Mouse (Mus musculus) CH12.LX (cell line): ENCODE results near the gene Sergef. TPM values are rescaled to one million over a fixed set of nuclear protein-coding genes. Genes with fewer than 3 reads are reported as not detected.

Experiments
- DNase-seq: peaks from one replicate; pipeline ENCODE4 v3.0.0-alpha.2; 2013; ENCODE audit errors: extremely low read depth
- H3K27ac ChIP-seq: 2 replicates; pipeline ENCODE4 v1.5.1; 2012; ENCODE audit warnings: low read depth, mild to moderate bottlenecking, control low read depth, moderate library complexity; ENCODE audit not compliant: insufficient read depth
- H3K27me3 ChIP-seq: replicated peaks from 2 replicates; pipeline ENCODE3; 2012; ENCODE audit warnings: inconsistent platforms
- H3K36me3 ChIP-seq, 2 experiments: replicated peaks in 1 of 2; 2 replicates each; pipeline versions ENCODE3 to v1.6.1; 2012; ENCODE audit warnings: inconsistent platforms in 1 of 2, low read length in 1 of 2, mild to moderate bottlenecking in 1 of 2, mixed read lengths in 1 of 2, moderate library complexity in 1 of 2; ENCODE audit not compliant: control insufficient read depth in 1 of 2, insufficient read depth in 1 of 2
- H3K4me1 ChIP-seq, 2 experiments: 2 replicates each; pipeline ENCODE4 v1.6.1; 2012; ENCODE audit warnings: inconsistent platforms in 1 of 2, moderate library complexity in 1 of 2; ENCODE audit not compliant: insufficient read depth in 2 of 2, control insufficient read depth in 1 of 2
- H3K4me2 ChIP-seq: 2 replicates; pipeline ENCODE4 v1.6.1; 2012; ENCODE audit warnings: low read depth, mild to moderate bottlenecking, control low read depth; ENCODE audit not compliant: poor library complexity, insufficient read depth, severe bottlenecking
- H3K4me3 ChIP-seq, 3 experiments: fragments of 150-350 bp in 1 of 3; sonication (generic) in 1 of 3; replicated peaks in 1 of 3; 2 replicates each; pipeline versions ENCODE3 to v1.5.1; 2011 to 2012; ENCODE audit warnings: low read depth in 2 of 3, low read length in 2 of 3, mild to moderate bottlenecking in 2 of 3, moderate library complexity in 2 of 3, control low read depth in 1 of 3, improper control_type of control experiment in 1 of 3, inconsistent platforms in 1 of 3, mixed read lengths in 1 of 3; ENCODE audit not compliant: poor library complexity in 1 of 3
- H3K79me2 ChIP-seq: replicated peaks from 2 replicates; pipeline ENCODE4 v1.6.1; 2012; ENCODE audit warnings: mild to moderate bottlenecking, moderate library complexity; ENCODE audit not compliant: control insufficient read depth, poor library complexity, insufficient read depth, severe bottlenecking; ENCODE audit errors: extremely low read depth
- H3K9ac ChIP-seq: 2 replicates; pipeline ENCODE4 v1.6.1; 2012; ENCODE audit warnings: low read depth, mild to moderate bottlenecking, control low read depth, moderate library complexity; ENCODE audit not compliant: insufficient read depth
- H3K9me3 ChIP-seq: replicated peaks from 2 replicates; pipeline ENCODE3; 2012; ENCODE audit warnings: low read length, inconsistent platforms, mixed read lengths
- BHLHE40 ChIP-seq: IDR thresholded peaks from 2 replicates; pipeline ENCODE4 v1.6.1; 2011; ENCODE audit warnings: mild to moderate bottlenecking, low read depth, low read length, improper control_type of control experiment
- CHD1 ChIP-seq: IDR thresholded peaks from 2 replicates; pipeline ENCODE4 v1.6.1; 2012; ENCODE audit warnings: low read depth, low read length, improper control_type of control experiment, inconsistent platforms
- CTCF ChIP-seq, 2 experiments: IDR thresholded peaks in 1 of 2; conservative IDR thresholded peaks in 1 of 2; 2 replicates each; pipeline ENCODE4 v1.5.1; 2011 to 2012; ENCODE audit warnings: low read depth in 2 of 2, low read length in 2 of 2, improper control_type of control experiment in 1 of 2, inconsistent platforms in 1 of 2, mild to moderate bottlenecking in 1 of 2, moderate library complexity in 1 of 2
- ELF1 ChIP-seq: IDR thresholded peaks from 2 replicates; pipeline ENCODE4 v1.6.1; 2014; ENCODE audit warnings: low read depth, mild to moderate bottlenecking, inconsistent platforms, low read length, improper control_type of control experiment
- GABPA ChIP-seq: IDR thresholded peaks from 2 replicates; pipeline ENCODE4 v1.6.1; 2012; ENCODE audit warnings: low read depth, low read length, improper control_type of control experiment, inconsistent platforms; ENCODE audit not compliant: insufficient replicate concordance
- JUN ChIP-seq: IDR thresholded peaks from 2 replicates; pipeline ENCODE4 v1.6.1; 2011; ENCODE audit warnings: low read depth, mild to moderate bottlenecking, low read length, improper control_type of control experiment, moderate library complexity; ENCODE audit not compliant: insufficient read depth
- JUND ChIP-seq: conservative IDR thresholded peaks from 2 replicates; pipeline ENCODE4 v1.6.1; 2011; ENCODE audit warnings: low read depth, low read length, improper control_type of control experiment
- MAFK ChIP-seq: IDR thresholded peaks from 2 replicates; pipeline ENCODE4 v1.6.1; 2011; ENCODE audit warnings: low read length, improper control_type of control experiment; ENCODE audit not compliant: insufficient replicate concordance
- MAX ChIP-seq: IDR thresholded peaks from 2 replicates; pipeline ENCODE4 v1.6.1; 2011; ENCODE audit warnings: low read length, improper control_type of control experiment
- MAZ ChIP-seq: IDR thresholded peaks from 2 replicates; pipeline ENCODE4 v1.6.1; 2012; ENCODE audit warnings: low read depth, mild to moderate bottlenecking, inconsistent platforms, low read length, improper control_type of control experiment, moderate library complexity
- MEF2A ChIP-seq: IDR thresholded peaks from 2 replicates; pipeline ENCODE4 v1.6.1; 2014; ENCODE audit warnings: low read depth, mild to moderate bottlenecking, inconsistent platforms, low read length, improper control_type of control experiment, borderline replicate concordance
- MXI1 ChIP-seq: IDR thresholded peaks from 2 replicates; pipeline ENCODE4 v1.6.1; 2011; ENCODE audit warnings: mild to moderate bottlenecking, low read depth, low read length, improper control_type of control experiment
- NELFE ChIP-seq: IDR thresholded peaks from 2 replicates; pipeline ENCODE4 v1.6.1; 2011; ENCODE audit warnings: low read depth, low read length, improper control_type of control experiment
- PAX5 ChIP-seq: IDR thresholded peaks from 2 replicates; pipeline ENCODE4 v1.6.1; 2012; ENCODE audit warnings: low read length, inconsistent platforms, mixed read lengths
- POLR2A ChIP-seq: IDR thresholded peaks from 2 replicates; pipeline ENCODE4 v1.6.1; 2011; ENCODE audit warnings: low read depth, mild to moderate bottlenecking, improper control_type of control experiment, low read length
- POLR2AphosphoS2 ChIP-seq: IDR thresholded peaks from 2 replicates; pipeline ENCODE4 v1.6.1; 2011; ENCODE audit warnings: low read depth, low read length, improper control_type of control experiment
- RAD21 ChIP-seq: IDR thresholded peaks from 2 replicates; pipeline ENCODE4 v1.6.1; 2011; ENCODE audit warnings: low read depth, mild to moderate bottlenecking, low read length, improper control_type of control experiment, moderate library complexity
- RCOR1 ChIP-seq: conservative IDR thresholded peaks from 2 replicates; pipeline ENCODE4 v1.6.1; 2012; ENCODE audit warnings: low read depth, mild to moderate bottlenecking, inconsistent platforms, low read length, improper control_type of control experiment
- SIN3A ChIP-seq: IDR thresholded peaks from 2 replicates; pipeline ENCODE4 v1.6.1; 2012; ENCODE audit warnings: low read length, improper control_type of control experiment, inconsistent platforms
- USF1 ChIP-seq: IDR thresholded peaks from 2 replicates; pipeline ENCODE4 v1.6.1; 2014; ENCODE audit warnings: low read depth, mild to moderate bottlenecking, inconsistent platforms, low read length, improper control_type of control experiment
- ZC3H11A ChIP-seq: IDR thresholded peaks from 2 replicates; pipeline ENCODE4 v1.6.1; 2012; ENCODE audit warnings: low read depth, mild to moderate bottlenecking, inconsistent platforms, low read length, improper control_type of control experiment
- ZKSCAN1 ChIP-seq: IDR thresholded peaks from 2 replicates; pipeline ENCODE4 v1.6.1; 2012; ENCODE audit warnings: low read depth, inconsistent platforms, low read length, improper control_type of control experiment, borderline replicate concordance
- dilution Hi-C: fragments of 300-500 bp; cut with MboI; formaldehyde crosslinking; loops from 2 replicates; pipeline ENCODE4 v1.14.3; 2020; ENCODE audit warnings: low sequenced_read_pairs; ENCODE audit not compliant: extremely low pct_unique_long_range_greater_than_20kb, extremely low pct_ligation_motif_present
- in situ Hi-C: fragments of 300-500 bp; cut with MboI; formaldehyde crosslinking; loops from 3 replicates; pipeline ENCODE4 v1.14.3; 2019; ENCODE audit warnings: low sequenced_read_pairs, low pct_ligation_motif_present, low pct_unique_long_range_greater_than_20kb, mixed read lengths
- polyA plus RNA-seq: library from polyadenylated mRNA; unstranded; fragments of >175 nt; gene quantifications from 2 replicates; pipeline ENCODE4 v1.2.1, GENCODE M21; 2012; ENCODE audit warnings: low read depth; ENCODE audit not compliant: insufficient read length
- total RNA-seq, 2 experiments: library from RNA; depleted of rRNA; stranded (reverse); fragments of 300-350 nt in 1 of 2; fragments of >200 nt in 1 of 2; gene quantifications; 2 replicates each; pipeline ENCODE4 v1.2.3; 2012 to 2014

Sergef gene
- total and polyA plus RNA-seq, 3 experiments: 13.0 to 18.0 (median 14.1) TPM

DNA sequence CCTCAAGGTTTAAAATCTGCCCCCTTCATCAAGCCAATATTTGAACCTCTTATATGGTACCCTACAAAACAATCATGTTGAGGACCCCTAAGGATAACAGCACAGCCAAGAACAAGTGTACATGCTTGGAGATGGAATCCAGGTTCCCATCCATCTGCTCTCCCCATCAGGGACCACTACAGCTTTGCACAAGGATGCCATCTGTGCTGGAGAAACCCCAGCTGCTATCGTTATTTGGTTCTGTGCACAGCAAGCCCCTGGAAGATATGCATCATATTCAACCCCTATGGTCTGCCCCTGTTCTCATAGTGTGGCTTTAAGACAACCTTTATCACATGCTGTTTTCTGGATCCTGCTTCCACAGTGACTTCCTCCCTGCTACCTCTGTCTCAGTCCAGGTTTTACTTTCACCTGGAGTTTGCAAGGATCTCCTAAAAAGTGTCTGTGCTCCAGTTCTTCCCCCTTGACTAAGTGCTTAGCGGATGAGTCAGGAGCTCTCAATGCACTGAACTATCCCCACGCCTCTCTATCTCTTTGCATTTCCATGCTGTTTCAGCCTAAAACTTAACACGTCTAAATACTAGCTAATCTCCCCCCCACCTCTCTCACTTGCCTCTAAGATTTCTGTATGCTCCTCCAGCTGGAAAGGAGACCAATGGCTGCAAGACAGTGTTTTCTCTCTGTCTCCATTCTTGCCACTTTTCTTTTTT lies 9.0 kb upstream of the Sergef start:
- in situ Hi-C loops (no loop called here), dilution Hi-C loops (no loop called here)
- H3K4me3 ChIP-seq: no peak overlapping the region
- H3K4me1 ChIP-seq: 0 out of 4 replicates have a peak, but pooled peaks cover 0 to 2% of the 10 kb centered on the region in 2 experiments
- no peaks in the 10 kb centered on the region for H3K9me3 ChIP-seq
- no peak overlapping the region for H3K4me2 ChIP-seq
- peaks cover 11% of the 10 kb centered on the region for H3K27me3 ChIP-seq
- no peak overlapping the region for H3K27ac ChIP-seq
- no peaks in the 10 kb centered on the region for H3K36me3 ChIP-seq
- no peak for TF ChIP-seq JUN
- TF ChIP-seq ZC3H11A: no peak
- TF ChIP-seq MEF2A: no peak
- no peak for TF ChIP-seq JUND
- TF ChIP-seq ELF1: no peak
- TF ChIP-seq RCOR1: no peak
- TF ChIP-seq BHLHE40: no peak
- TF ChIP-seq CHD1: no peak
- no peak for TF ChIP-seq CTCF (conservative IDR thresholded peaks at IDR 0.05 in 1 of 2, IDR thresholded peaks at IDR 0.05 in 1 of 2; ENCODE audit: low read depth in 2 of 2, low read length in 2 of 2)
- no peak for TF ChIP-seq USF1
- no peak for TF ChIP-seq MAX
- no peak for TF ChIP-seq MXI1
- no peak for TF ChIP-seq GABPA
- no peak for TF ChIP-seq MAFK
- TF ChIP-seq POLR2A: no peak
- TF ChIP-seq ZKSCAN1: no peak
- TF ChIP-seq SIN3A: no peak
- TF ChIP-seq MAZ: no peak
- TF ChIP-seq NELFE: no peak
- H3K9ac ChIP-seq: no peak overlapping the region
- no peaks in the 10 kb centered on the region for H3K79me2 ChIP-seq
- DNase-seq: no peak

GRCm38 (mm10) chr7:46643172-46643571 lies 3.6 kb upstream of the Sergef start:
- Histone ChIP-seq H3K27ac (no peak overlapping the region), H3K9ac (no peak overlapping the region), H3K36me3 (peaks cover 0 to under 1% of the 10 kb centered on the region in 2 experiments), H3K4me3 (no peak overlapping the region), H3K79me2 (no peaks in the 10 kb centered on the region), H3K4me2 (no peak overlapping the region), H3K4me1 (peaks cover 0 to 11% of the 10 kb centered on the region in 2 experiments; a peak in 2 of 4 replicates), H3K27me3 (peaks cover 19% of the 10 kb centered on the region), H3K9me3 (no peaks in the 10 kb centered on the region)
- DNase-seq: no peak
- dilution Hi-C loops (no loop called here), in situ Hi-C loops (no loop called here)
- TF ChIP-seq CTCF (conservative IDR thresholded peaks at IDR 0.05 in 1 of 2, IDR thresholded peaks at IDR 0.05 in 1 of 2; ENCODE audit: low read depth in 2 of 2, low read length in 2 of 2): peak in 1 of 2 experiments; percentile 53; a peak in 2 of 4 replicates
- TF ChIP-seq RAD21: peak; percentile 49
- TF ChIP-seq POLR2AphosphoS2: no peak
- TF ChIP-seq PAX5: no peak
